Mouse (Mus musculus): ENCODE measurements at regions not wholly inside any gene's neighbourhood (a gene's known extent, or its start where the extent isn't known, plus 50 kb on each side); places are given as distances from the start of the nearest gene placed in this dataset.

DNA sequence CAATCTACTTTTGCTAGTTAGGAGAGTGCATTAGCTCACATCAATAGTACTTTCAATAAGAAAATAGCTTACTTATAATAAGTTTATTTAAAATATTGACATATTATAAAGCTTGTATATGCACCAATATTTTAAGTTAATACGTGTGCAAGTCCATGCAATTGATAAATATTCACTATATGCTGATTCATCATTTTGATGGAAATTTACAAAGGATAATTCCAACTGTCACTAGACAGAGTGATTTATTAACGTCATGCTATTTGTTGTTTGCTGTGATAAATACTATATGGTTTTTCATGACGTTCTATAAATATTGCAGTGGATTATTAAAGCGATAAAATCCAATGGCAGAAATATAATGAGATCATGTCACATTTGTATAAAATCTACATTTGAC is 253.0 kb downstream of the Lipi start:
- ATAC-seq (ENCODE audit: low FRiP score, low TSS enrichment) = no peak
- 89% methylated on average over 4 of the region's 4 CpGs for WGBS
- Histone ChIP-seq H3K36me3 (ENCODE audit: insufficient read depth, low read length) (no peaks in the 10 kb centered on the region), H3K9ac (replicated peaks; ENCODE audit: low read length) (no peak overlapping the region), H3K4me2 (replicated peaks; ENCODE audit: low read depth, low read length) (no peak overlapping the region), H3K9me3 (ENCODE audit: low read length) (no peaks in the 10 kb centered on the region), H3K27me3 (ENCODE audit: insufficient read depth, low read length) (no peaks in the 10 kb centered on the region), H3K27ac (ENCODE audit: low read length) (no peak overlapping the region), H3K4me3 (ENCODE audit: low read length) (no peak overlapping the region), H3K4me1 (ENCODE audit: insufficient read depth, low read length) (no peaks in the 10 kb centered on the region)

DNA sequence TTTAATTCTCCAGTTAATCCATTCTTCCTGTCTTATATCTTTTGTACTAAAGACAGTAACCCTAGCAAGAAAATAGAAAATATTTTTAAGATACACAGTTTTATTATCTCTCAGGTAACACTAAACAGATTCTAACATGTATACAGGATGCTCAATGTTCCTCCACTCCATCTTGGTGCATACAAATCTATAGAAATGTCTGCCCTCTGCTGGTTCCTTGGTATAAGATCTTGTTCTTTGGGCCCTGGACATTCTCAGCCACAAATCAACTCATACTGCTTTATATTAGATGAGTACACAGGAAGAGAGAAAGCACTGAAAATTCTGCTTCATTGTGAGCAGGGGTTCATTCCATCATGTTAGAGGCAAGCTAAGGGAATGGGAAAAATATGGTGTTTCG is 260.6 kb downstream of the Lipi start:
- H3K4me2 ChIP-seq (replicated peaks; ENCODE audit: low read depth, low read length) = no peak overlapping the region
- no peak overlapping the region for H3K9ac ChIP-seq (replicated peaks; ENCODE audit: low read length)
- H3K27ac ChIP-seq (ENCODE audit: low read length) = no peak overlapping the region
- H3K4me3 ChIP-seq (ENCODE audit: low read length) = no peak overlapping the region
- no peaks in the 10 kb centered on the region for H3K27me3 ChIP-seq (ENCODE audit: insufficient read depth, low read length)
- WGBS = 85% methylated on average over 1 of the region's 1 CpGs
- H3K9me3 ChIP-seq (ENCODE audit: low read length) = no peaks in the 10 kb centered on the region; the same call in 1 of the 2 replicates
- H3K4me1 ChIP-seq (ENCODE audit: insufficient read depth, low read length) = no peaks in the 10 kb centered on the region
- ATAC-seq (ENCODE audit: low FRiP score, low TSS enrichment) = no peak
- H3K36me3 ChIP-seq (ENCODE audit: insufficient read depth, low read length) = no peaks in the 10 kb centered on the region

DNA sequence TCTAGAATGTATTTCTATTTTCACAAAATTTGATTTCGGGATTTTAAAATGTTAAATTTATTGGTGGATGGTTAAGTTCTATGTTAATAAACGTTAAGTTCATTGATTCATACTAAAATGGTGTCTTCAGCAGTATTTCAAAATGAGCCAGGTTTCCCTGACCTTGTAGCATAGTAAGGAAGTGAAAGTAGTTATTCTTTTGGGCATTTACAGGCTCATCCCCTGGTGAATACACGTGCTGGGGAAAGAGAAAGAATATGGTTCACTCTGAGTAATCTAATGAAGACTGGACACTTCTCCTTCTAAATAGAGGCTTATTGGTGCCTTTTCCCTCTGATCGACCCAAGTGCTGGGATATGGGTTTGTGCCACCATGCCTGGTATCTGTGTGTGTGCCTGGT is 281.1 kb downstream of the Lipi start:
- H3K4me3 ChIP-seq (ENCODE audit: low read length) = no peak overlapping the region
- H3K9ac ChIP-seq (replicated peaks; ENCODE audit: low read length) = no peak overlapping the region
- H3K4me2 ChIP-seq (replicated peaks; ENCODE audit: low read depth, low read length) = no peak overlapping the region
- H3K27me3 ChIP-seq (ENCODE audit: insufficient read depth, low read length) = no peaks in the 10 kb centered on the region
- no peak for ATAC-seq (ENCODE audit: low FRiP score, low TSS enrichment)
- H3K27ac ChIP-seq (ENCODE audit: low read length) = no peak overlapping the region
- H3K36me3 ChIP-seq (ENCODE audit: insufficient read depth, low read length) = no peaks in the 10 kb centered on the region
- WGBS = 78% methylated on average over 4 of the region's 4 CpGs
- no peaks in the 10 kb centered on the region for H3K4me1 ChIP-seq (ENCODE audit: insufficient read depth, low read length)
- H3K9me3 ChIP-seq (ENCODE audit: low read length) = no peaks in the 10 kb centered on the region

DNA sequence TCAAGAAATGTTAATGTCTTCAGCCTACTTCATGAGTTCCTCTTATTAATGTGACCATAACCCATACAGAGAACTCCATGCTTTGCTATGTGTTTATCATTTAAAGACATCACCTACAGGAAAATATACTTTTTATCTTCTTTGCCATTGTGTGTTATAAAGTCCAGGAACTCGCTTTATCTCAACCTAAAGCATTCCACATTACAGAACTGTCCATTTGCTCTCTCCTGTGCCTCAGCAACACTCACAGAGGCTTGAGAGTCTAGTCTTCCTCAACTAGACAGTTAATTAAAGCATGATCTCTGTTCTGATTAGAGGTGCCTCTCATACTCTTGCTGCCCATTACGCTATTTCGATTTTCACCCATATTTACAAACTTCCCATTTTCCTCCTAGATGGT is 288.4 kb downstream of the Lipi start:
- Histone ChIP-seq H3K9me3 (ENCODE audit: low read length) (no peaks in the 10 kb centered on the region), H3K4me1 (ENCODE audit: insufficient read depth, low read length) (no peaks in the 10 kb centered on the region)
- WGBS = 96% methylated on average over 3 of the region's 3 CpGs

DNA sequence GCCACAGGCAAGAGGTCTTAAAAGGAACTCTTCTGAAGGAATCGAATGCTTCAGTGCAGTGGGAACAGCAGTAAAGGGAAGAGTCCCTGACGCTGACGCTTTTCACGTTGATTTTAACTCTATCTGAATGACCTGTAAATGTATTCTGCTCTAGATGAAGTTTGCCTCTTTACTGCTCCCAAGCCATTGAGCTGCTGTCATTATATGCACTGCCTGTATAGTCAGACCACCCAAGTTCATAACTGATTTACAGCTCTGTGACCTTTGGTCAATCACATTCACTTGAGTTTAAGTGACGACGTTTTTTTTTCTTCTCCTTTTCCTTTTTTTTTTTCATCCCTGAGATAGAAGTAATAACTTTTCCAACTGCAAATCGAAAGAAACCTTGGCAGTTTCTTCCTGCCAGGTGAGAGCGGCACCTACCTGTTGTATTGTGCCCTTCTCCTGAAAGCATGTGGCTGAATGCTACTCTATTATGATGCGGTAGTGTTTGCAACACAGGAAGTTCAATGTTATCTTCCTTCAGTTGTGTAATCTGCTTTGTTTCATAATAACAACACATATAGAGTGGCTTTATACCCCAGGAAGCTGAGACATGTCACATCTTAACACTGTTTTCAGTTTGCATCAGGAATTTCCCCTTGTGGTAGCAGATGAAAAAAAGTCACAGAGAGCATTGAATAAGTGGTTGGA is 293.0 kb downstream of the Lipi start:
- Histone ChIP-seq H3K4me3 (ENCODE audit: low read length) (no peak overlapping the region), H3K27me3 (ENCODE audit: insufficient read depth, low read length) (no peaks in the 10 kb centered on the region), H3K9ac (replicated peaks; ENCODE audit: low read length) (no peak overlapping the region), H3K9me3 (ENCODE audit: low read length) (no peaks in the 10 kb centered on the region), H3K4me1 (ENCODE audit: insufficient read depth, low read length) (no peaks in the 10 kb centered on the region), H3K27ac (ENCODE audit: low read length) (no peak overlapping the region), H3K4me2 (replicated peaks; ENCODE audit: low read depth, low read length) (no peak overlapping the region), H3K36me3 (ENCODE audit: insufficient read depth, low read length) (no peaks in the 10 kb centered on the region)
- WGBS = 49% methylated on average over 9 of the region's 9 CpGs
- no peak for ATAC-seq (ENCODE audit: low FRiP score, low TSS enrichment)

More for the DNA sequence above, 288.4 kb downstream of the Lipi start:
- no peaks in the 10 kb centered on the region for H3K36me3 ChIP-seq (ENCODE audit: insufficient read depth, low read length)
- no peak overlapping the region for H3K9ac ChIP-seq (replicated peaks; ENCODE audit: low read length)
- no peaks in the 10 kb centered on the region for H3K27me3 ChIP-seq (ENCODE audit: insufficient read depth, low read length)
- ATAC-seq (ENCODE audit: low FRiP score, low TSS enrichment) = no peak
- H3K27ac ChIP-seq (ENCODE audit: low read length) = no peak overlapping the region
- H3K4me3 ChIP-seq (ENCODE audit: low read length) = no peak overlapping the region
- no peak overlapping the region for H3K4me2 ChIP-seq (replicated peaks; ENCODE audit: low read depth, low read length)

DNA sequence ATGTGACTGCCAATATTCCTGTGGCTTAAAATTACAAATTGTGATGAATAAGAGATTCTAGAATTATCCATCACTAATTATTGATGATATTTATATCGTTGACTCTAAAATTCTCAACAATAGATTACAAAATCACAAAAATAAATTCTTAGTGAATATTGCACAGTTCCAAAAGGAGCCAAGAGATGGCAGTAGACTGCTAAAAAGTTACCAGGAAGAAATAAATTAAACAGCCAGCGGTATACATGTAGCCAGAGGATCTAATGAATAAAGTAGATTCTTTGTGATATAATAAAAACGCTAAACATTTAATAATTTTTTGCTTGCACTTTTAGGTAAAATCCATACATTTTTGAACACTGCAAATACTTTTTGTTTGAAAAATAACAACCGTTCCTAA is 294.7 kb downstream of the Lipi start:
- Histone ChIP-seq H3K4me3 (ENCODE audit: low read length) (no peak overlapping the region), H3K36me3 (ENCODE audit: insufficient read depth, low read length) (no peaks in the 10 kb centered on the region), H3K9me3 (ENCODE audit: low read length) (no peaks in the 10 kb centered on the region), H3K4me1 (ENCODE audit: insufficient read depth, low read length) (no peaks in the 10 kb centered on the region), H3K4me2 (replicated peaks; ENCODE audit: low read depth, low read length) (no peak overlapping the region), H3K9ac (replicated peaks; ENCODE audit: low read length) (no peak overlapping the region), H3K27me3 (ENCODE audit: insufficient read depth, low read length) (no peaks in the 10 kb centered on the region), H3K27ac (ENCODE audit: low read length) (no peak overlapping the region)
- 35% methylated on average over 4 of the region's 4 CpGs for WGBS
- ATAC-seq (ENCODE audit: low FRiP score, low TSS enrichment) = no peak

DNA sequence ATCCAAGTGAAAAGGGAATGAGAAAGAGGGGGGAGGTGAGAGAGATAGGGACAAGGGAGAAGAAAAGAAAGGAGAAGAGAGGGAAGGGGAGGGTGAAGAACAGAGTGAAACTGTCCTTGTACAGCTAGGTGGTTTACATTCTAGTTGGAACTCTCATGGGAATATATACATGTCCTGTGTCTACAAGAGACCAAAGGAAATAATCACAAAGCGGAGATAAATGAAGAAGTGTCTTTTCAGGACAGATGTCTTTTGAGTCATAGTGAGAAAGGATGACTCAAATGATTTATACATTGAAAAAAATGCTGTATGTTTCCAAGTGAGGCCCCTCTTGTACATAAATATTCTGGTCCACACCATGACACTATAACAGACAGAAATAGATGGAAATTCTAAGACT is 298.7 kb downstream of the Lipi start:
- H3K27ac ChIP-seq (ENCODE audit: low read length) = no peak overlapping the region
- no peak overlapping the region for H3K4me3 ChIP-seq (ENCODE audit: low read length)
- WGBS = 91% methylated on average over 1 of the region's 1 CpGs
- no peaks in the 10 kb centered on the region for H3K36me3 ChIP-seq (ENCODE audit: insufficient read depth, low read length)
- no peak overlapping the region for H3K9ac ChIP-seq (replicated peaks; ENCODE audit: low read length)
- no peak for ATAC-seq (ENCODE audit: low FRiP score, low TSS enrichment)
- no peaks in the 10 kb centered on the region for H3K4me1 ChIP-seq (ENCODE audit: insufficient read depth, low read length)
- H3K27me3 ChIP-seq (ENCODE audit: insufficient read depth, low read length) = no peaks in the 10 kb centered on the region
- H3K9me3 ChIP-seq (ENCODE audit: low read length) = no peaks in the 10 kb centered on the region
- no peak overlapping the region for H3K4me2 ChIP-seq (replicated peaks; ENCODE audit: low read depth, low read length)

DNA sequence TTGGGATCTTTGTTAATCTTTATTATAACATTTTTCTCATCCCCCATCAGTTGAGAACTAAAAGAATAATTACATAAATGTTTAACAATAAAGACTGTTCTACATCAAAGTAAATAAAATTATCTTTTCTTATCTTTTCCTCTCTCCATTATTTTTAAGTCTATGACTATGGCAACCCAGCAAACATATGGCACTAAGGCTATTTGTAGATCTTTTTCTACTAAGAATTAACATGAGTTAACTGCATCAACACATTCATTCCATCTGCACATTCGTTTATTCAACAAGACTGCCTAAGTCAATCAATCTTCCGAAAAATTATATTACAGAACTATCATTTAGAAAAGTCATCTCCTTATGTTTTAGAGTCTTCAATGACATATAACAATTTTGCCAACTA is 300.1 kb downstream of the Lipi start:
- no peaks in the 10 kb centered on the region for H3K27me3 ChIP-seq (ENCODE audit: insufficient read depth, low read length)
- H3K9me3 ChIP-seq (ENCODE audit: low read length) = no peaks in the 10 kb centered on the region
- no peak overlapping the region for H3K4me2 ChIP-seq (replicated peaks; ENCODE audit: low read depth, low read length)
- H3K36me3 ChIP-seq (ENCODE audit: insufficient read depth, low read length) = no peaks in the 10 kb centered on the region
- H3K4me3 ChIP-seq (ENCODE audit: low read length) = no peak overlapping the region
- 83% methylated on average over 2 of the region's 2 CpGs for WGBS
- no peak overlapping the region for H3K9ac ChIP-seq (replicated peaks; ENCODE audit: low read length)
- ATAC-seq (ENCODE audit: low FRiP score, low TSS enrichment) = no peak
- H3K4me1 ChIP-seq (ENCODE audit: insufficient read depth, low read length) = no peaks in the 10 kb centered on the region
- H3K27ac ChIP-seq (ENCODE audit: low read length) = no peak overlapping the region

DNA sequence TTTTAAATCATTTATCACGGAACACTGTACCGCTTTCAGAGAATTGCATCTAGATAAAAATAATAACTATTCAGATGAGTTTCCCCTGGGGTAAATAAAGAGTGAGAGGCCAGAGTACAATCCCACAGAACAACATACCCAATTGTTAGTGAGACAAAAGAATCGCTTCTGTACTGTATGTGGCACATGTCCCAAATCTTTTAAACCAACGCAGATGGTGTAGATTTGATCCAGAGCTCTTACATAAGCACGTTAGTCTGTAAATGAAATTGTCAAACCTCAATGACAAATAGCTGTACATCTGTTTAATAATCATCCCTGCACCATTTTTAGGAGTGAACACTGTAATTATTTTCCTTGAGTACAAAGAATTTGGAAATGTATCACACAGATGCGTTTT is 322.0 kb downstream of the Lipi start:
- no peak overlapping the region for H3K4me3 ChIP-seq (ENCODE audit: low read length)
- no peaks in the 10 kb centered on the region for H3K27me3 ChIP-seq (ENCODE audit: insufficient read depth, low read length)
- WGBS = 90% methylated on average over 6 of the region's 6 CpGs
- no peaks in the 10 kb centered on the region for H3K36me3 ChIP-seq (ENCODE audit: insufficient read depth, low read length)
- no peak overlapping the region for H3K4me2 ChIP-seq (replicated peaks; ENCODE audit: low read depth, low read length)
- H3K9me3 ChIP-seq (ENCODE audit: low read length) = no peaks in the 10 kb centered on the region
- ATAC-seq (ENCODE audit: low FRiP score, low TSS enrichment) = no peak
- H3K9ac ChIP-seq (replicated peaks; ENCODE audit: low read length) = no peak overlapping the region
- H3K4me1 ChIP-seq (ENCODE audit: insufficient read depth, low read length) = no peaks in the 10 kb centered on the region
- no peak overlapping the region for H3K27ac ChIP-seq (ENCODE audit: low read length)

DNA sequence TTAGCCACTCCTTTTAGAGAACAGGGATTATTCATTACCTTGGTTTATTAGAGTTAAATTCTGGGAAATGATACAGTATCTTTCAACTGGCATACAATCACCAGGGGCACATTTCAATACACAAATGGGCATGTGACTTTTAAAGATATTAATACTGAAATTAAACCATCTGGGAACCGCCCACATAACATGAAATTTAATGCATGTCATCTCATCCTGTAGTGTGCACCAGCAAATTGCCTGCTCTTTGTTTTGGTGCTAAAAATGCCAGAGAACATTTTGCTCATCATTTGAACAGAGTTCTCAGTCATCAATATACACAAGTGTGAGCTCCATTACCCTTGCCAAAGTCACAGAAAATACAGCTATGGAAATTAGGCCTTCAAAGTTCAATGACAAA is 330.9 kb downstream of the Lipi start:
- Histone ChIP-seq H3K9me3 (ENCODE audit: low read length) (no peaks in the 10 kb centered on the region), H3K4me2 (replicated peaks; ENCODE audit: low read depth, low read length) (no peak overlapping the region), H3K36me3 (ENCODE audit: insufficient read depth, low read length) (no peaks in the 10 kb centered on the region), H3K27ac (ENCODE audit: low read length) (no peak overlapping the region), H3K4me1 (ENCODE audit: insufficient read depth, low read length) (no peaks in the 10 kb centered on the region), H3K27me3 (ENCODE audit: insufficient read depth, low read length) (no peaks in the 10 kb centered on the region), H3K9ac (replicated peaks; ENCODE audit: low read length) (no peak overlapping the region), H3K4me3 (ENCODE audit: low read length) (no peak overlapping the region)
- no peak for ATAC-seq (ENCODE audit: low FRiP score, low TSS enrichment)
- 87% methylated on average over 1 of the region's 1 CpGs for WGBS

All from kidney, embryonic 16.5 days (tissue).